Mouse (Mus musculus) ES-Bruce4 (cell line): ENCODE measurements around the gene Bend5.

Experiments
- CTCF ChIP-seq: IDR thresholded peaks from one replicate; pipeline ENCODE4 v1.8.1; 2011; ENCODE audit warnings: low read depth, low read length
- EP300 ChIP-seq: IDR thresholded peaks from 2 replicates; pipeline ENCODE4 v1.6.1; 2011; ENCODE audit warnings: low read depth, low read length; ENCODE audit not compliant: insufficient read depth
- POLR2A ChIP-seq: IDR thresholded peaks from one replicate; pipeline ENCODE4 v1.8.1; 2011; ENCODE audit warnings: low read length; ENCODE audit not compliant: insufficient read depth

- no peak for TF ChIP-seq POLR2A
- no peak for TF ChIP-seq CTCF
- TF ChIP-seq EP300 = no peak
Observed at GRCm38 (mm10) chr4:111443906-111444615, 29.3 kb downstream of the Bend5 start.
